Mouse (Mus musculus) hindbrain, embryonic 16.5 days (tissue): ENCODE measurements around the gene Fbln1. TPM values are rescaled to one million over a fixed set of nuclear protein-coding genes. Genes with fewer than 3 reads are reported as not detected.

Source experiments
- ATAC-seq: fragments of 200-750 bp; cut with Nextera tagmentation; 2 replicates; pipeline ENCODE4 v1.8.0; 2017; ENCODE audit warnings: moderate TSS enrichment, moderate library complexity
- H3K27ac ChIP-seq: fragments of 300-500 bp; sonication (generic); 2 replicates; pipeline ENCODE4 v1.5.1; 2014; ENCODE audit warnings: low read depth, mild to moderate bottlenecking, control low read depth, low read length, moderate library complexity
- H3K27me3 ChIP-seq: fragments of 300-500 bp; sonication (generic); replicated peaks from 2 replicates; pipeline ENCODE4 v1.6.1; 2014; ENCODE audit warnings: low read length; ENCODE audit not compliant: control insufficient read depth, insufficient read depth
- H3K36me3 ChIP-seq: fragments of 300-500 bp; sonication (generic); 2 replicates; pipeline ENCODE4 v1.6.1; 2014; ENCODE audit warnings: mild to moderate bottlenecking, low read length, moderate library complexity, mixed read lengths; ENCODE audit not compliant: control insufficient read depth, insufficient read depth
- H3K4me1 ChIP-seq: fragments of 300-500 bp; sonication (generic); 2 replicates; pipeline ENCODE4 v1.6.1; 2014; ENCODE audit warnings: low read depth, low read length; ENCODE audit not compliant: control insufficient read depth, insufficient read depth
- H3K4me2 ChIP-seq: fragments of 300-500 bp; sonication (generic); 2 replicates; pipeline ENCODE4 v1.6.1; 2014; ENCODE audit warnings: mild to moderate bottlenecking, low read length, control low read depth, moderate library complexity
- H3K4me3 ChIP-seq: fragments of 300-500 bp; sonication (generic); 2 replicates; pipeline ENCODE4 v1.5.1; 2014; ENCODE audit warnings: mild to moderate bottlenecking, low read length, control low read depth, moderate library complexity
- H3K9ac ChIP-seq: fragments of 300-500 bp; sonication (generic); 2 replicates; pipeline ENCODE4 v1.6.1; 2014; ENCODE audit warnings: low read depth, mild to moderate bottlenecking, control low read depth, low read length, moderate library complexity
- H3K9me3 ChIP-seq: fragments of 300-500 bp; sonication (generic); 2 replicates; pipeline ENCODE4 v1.6.1; 2014; ENCODE audit warnings: mild to moderate bottlenecking, low read length, moderate library complexity; ENCODE audit not compliant: control insufficient read depth
- WGBS: fragments of 180-500 bp; shearing (Covaris S2); extraction: QIAGEN DNeasy Blood & Tissue Kit; methylation state at CpG from one replicate; pipeline ENCODE4 v1.1.7; 2014; 5-methylcytosine and 5-hydroxymethylcytosine counted together
- polyA plus RNA-seq: library from polyadenylated mRNA; unstranded; fragments of >200 nt; fragmentation: Nextera tagmentation; extraction: Ambion mirVana; gene quantifications from 2 replicates; pipeline ENCODE4 v1.2.1, GENCODE M21; 2015

Gene Fbln1
- polyA plus RNA-seq, 1 experiment from 2014 or later: 52.0 TPM

- H3K4me1 ChIP-seq: no peaks in the 10 kb centered on the region
- 71% methylated on average over 6 of the region's 6 CpGs for WGBS
- no peak overlapping the region for H3K4me2 ChIP-seq
These were observed 52.2 kb downstream of the Fbln1 start for GRCm38 (mm10) chr15:85257775-85258429.

GRCm38 (mm10) chr15:85262805-85263204, 57.1 kb downstream of the Fbln1 start:
- H3K27ac ChIP-seq: no peak overlapping the region
- H3K9me3 ChIP-seq: no peaks in the 10 kb centered on the region; the same call in 1 of the 2 replicates
- 70% methylated on average over 5 of the region's 5 CpGs for WGBS
- no peaks in the 10 kb centered on the region for H3K27me3 ChIP-seq
- no peak overlapping the region for H3K9ac ChIP-seq
- no peaks in the 10 kb centered on the region for H3K4me1 ChIP-seq
- H3K36me3 ChIP-seq: no peaks in the 10 kb centered on the region
- no peak overlapping the region for H3K4me2 ChIP-seq
- ATAC-seq: no peak
- no peak overlapping the region for H3K4me3 ChIP-seq

More at GRCm38 (mm10) chr15:85257775-85258429, 52.2 kb downstream of the Fbln1 start:
- no peaks in the 10 kb centered on the region; the same call in 1 of the 2 replicates for H3K9me3 ChIP-seq
- no peaks in the 10 kb centered on the region for H3K27me3 ChIP-seq
- no peak overlapping the region for H3K4me3 ChIP-seq
- no peaks in the 10 kb centered on the region for H3K36me3 ChIP-seq
- H3K9ac ChIP-seq: no peak overlapping the region
- H3K27ac ChIP-seq: no peak overlapping the region
- no peak for ATAC-seq

- no peaks in the 10 kb centered on the region for H3K9me3 ChIP-seq
- peak; percentile 82 for ATAC-seq
- H3K4me3 ChIP-seq: no peak overlapping the region
- no peak overlapping the region for H3K27ac ChIP-seq
- WGBS: 42% methylated on average over 14 of the region's 14 CpGs
- no peak overlapping the region for H3K4me2 ChIP-seq
- H3K4me1 ChIP-seq: no peaks in the 10 kb centered on the region
- H3K27me3 ChIP-seq: no peaks in the 10 kb centered on the region
- H3K36me3 ChIP-seq: no peaks in the 10 kb centered on the region
- no peak overlapping the region for H3K9ac ChIP-seq
These were observed 61.1 kb downstream of the Fbln1 start for GRCm38 (mm10) chr15:85266729-85267434.

GRCm38 (mm10) chr15:85267891-85268290, 62.1 kb downstream of the Fbln1 start:
- WGBS: 86% methylated on average over 17 of the region's 19 CpGs
- Histone ChIP-seq H3K27ac (no peak overlapping the region), H3K9ac (no peak overlapping the region), H3K4me3 (no peak overlapping the region), H3K9me3 (no peaks in the 10 kb centered on the region), H3K36me3 (no peaks in the 10 kb centered on the region), H3K27me3 (no peaks in the 10 kb centered on the region), H3K4me1 (no peaks in the 10 kb centered on the region), H3K4me2 (no peak overlapping the region)
- ATAC-seq: no peak

GRCm38 (mm10) chr15:85272988-85273387, 67.2 kb downstream of the Fbln1 start:
- no peak overlapping the region for H3K4me3 ChIP-seq
- H3K9ac ChIP-seq: no peak overlapping the region
- no peak overlapping the region for H3K27ac ChIP-seq
- 24% methylated on average over 11 of the region's 11 CpGs for WGBS
- H3K27me3 ChIP-seq: no peaks in the 10 kb centered on the region
- H3K4me2 ChIP-seq: no peak overlapping the region
- no peaks in the 10 kb centered on the region for H3K9me3 ChIP-seq
- no peaks in the 10 kb centered on the region for H3K4me1 ChIP-seq
- ATAC-seq: no peak
- H3K36me3 ChIP-seq: no peaks in the 10 kb centered on the region

- Histone ChIP-seq H3K27ac (no peak overlapping the region), H3K4me3 (no peak overlapping the region), H3K27me3 (no peaks in the 10 kb centered on the region), H3K9me3 (no peaks in the 10 kb centered on the region), H3K4me1 (no peaks in the 10 kb centered on the region), H3K4me2 (no peak overlapping the region), H3K9ac (no peak overlapping the region), H3K36me3 (no peaks in the 10 kb centered on the region)
- 87% methylated on average over 8 of the region's 8 CpGs for WGBS
- ATAC-seq: no peak
These were observed 71.5 kb downstream of the Fbln1 start for GRCm38 (mm10) chr15:85277221-85277620.

- no peaks in the 10 kb centered on the region for H3K36me3 ChIP-seq
- H3K4me2 ChIP-seq: no peak overlapping the region
- no peak overlapping the region for H3K27ac ChIP-seq
- 80% methylated on average over 5 of the region's 5 CpGs for WGBS
- H3K4me3 ChIP-seq: no peak overlapping the region
- H3K9ac ChIP-seq: no peak overlapping the region
- ATAC-seq: no peak
- no peaks in the 10 kb centered on the region for H3K27me3 ChIP-seq
- H3K4me1 ChIP-seq: no peaks in the 10 kb centered on the region
- no peaks in the 10 kb centered on the region for H3K9me3 ChIP-seq
These were observed 73.2 kb downstream of the Fbln1 start for GRCm38 (mm10) chr15:85278986-85279385.

- H3K4me1 ChIP-seq: no peaks in the 10 kb centered on the region
- no peaks in the 10 kb centered on the region for H3K27me3 ChIP-seq
- H3K9me3 ChIP-seq: no peaks in the 10 kb centered on the region
- no peak overlapping the region for H3K9ac ChIP-seq
- H3K4me2 ChIP-seq: no peak overlapping the region
- ATAC-seq: no peak
- H3K4me3 ChIP-seq: no peak overlapping the region
- 85% methylated on average over 5 of the region's 5 CpGs for WGBS
- no peaks in the 10 kb centered on the region for H3K36me3 ChIP-seq
- no peak overlapping the region for H3K27ac ChIP-seq
These were observed 76.3 kb downstream of the Fbln1 start for GRCm38 (mm10) chr15:85282021-85282420.

- Histone ChIP-seq H3K27me3 (no peaks in the 10 kb centered on the region), H3K9me3 (no peaks in the 10 kb centered on the region), H3K27ac (no peak overlapping the region), H3K9ac (no peak overlapping the region), H3K4me1 (no peaks in the 10 kb centered on the region; the same call in 1 of the 2 replicates), H3K4me2 (no peak overlapping the region), H3K4me3 (no peak overlapping the region), H3K36me3 (no peaks in the 10 kb centered on the region)
- 85% methylated on average over 6 of the region's 6 CpGs for WGBS
- ATAC-seq: no peak
These were observed 78.9 kb downstream of the Fbln1 start for GRCm38 (mm10) chr15:85284651-85285050.
